Mouse (Mus musculus) urinary bladder, postnatal 36 days (tissue): ENCODE measurements around the gene Dbf4.

Experiments used
- DNase-seq, 2 experiments: peaks; one replicate each; pipeline ENCODE4 v3.0.0; 2022; ENCODE audit warnings: low spot score in 2 of 2, mixed read lengths in 1 of 2

Dbf4 gene

GRCm38 (mm10) chr5:8422157-8422931, at the start of gene Dbf4, which contains the start of gene Slc25a40:
TSS of gene Dbf4 (minus strand) at chr5:8422716.
TSS of gene Slc25a40 (plus strand) at chr5:8422850.
- DNase-seq: peak; percentile 90 to 91

- no peak for DNase-seq
Measured at GRCm38 (mm10) chr5:8456561-8456960, 34.0 kb upstream of the Dbf4 start.

- no peak for DNase-seq
Measured at GRCm38 (mm10) chr5:8455565-8455964, 33.0 kb upstream of the Dbf4 start.

DNA sequence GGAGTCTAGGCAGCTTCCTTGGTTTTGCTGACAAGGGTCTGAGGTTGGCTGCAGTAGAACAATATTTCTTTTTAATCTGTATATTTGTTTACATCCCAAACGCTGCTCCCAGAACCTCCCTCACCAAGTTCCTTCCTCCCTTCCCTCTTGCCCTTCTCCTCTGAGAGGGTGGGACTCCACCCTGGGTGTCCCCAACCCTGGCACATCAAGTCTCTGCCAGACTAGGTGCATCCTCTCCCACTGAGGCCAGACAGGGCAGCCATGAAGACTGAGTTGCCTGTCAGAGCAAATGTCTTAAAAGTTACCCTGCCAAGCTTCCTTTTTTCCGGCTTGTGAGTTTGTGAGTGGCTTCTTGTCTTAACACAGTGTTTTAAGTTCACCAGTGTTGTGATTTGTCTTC, 16.6 kb upstream of the Dbf4 start:
- no peak for DNase-seq

DNA sequence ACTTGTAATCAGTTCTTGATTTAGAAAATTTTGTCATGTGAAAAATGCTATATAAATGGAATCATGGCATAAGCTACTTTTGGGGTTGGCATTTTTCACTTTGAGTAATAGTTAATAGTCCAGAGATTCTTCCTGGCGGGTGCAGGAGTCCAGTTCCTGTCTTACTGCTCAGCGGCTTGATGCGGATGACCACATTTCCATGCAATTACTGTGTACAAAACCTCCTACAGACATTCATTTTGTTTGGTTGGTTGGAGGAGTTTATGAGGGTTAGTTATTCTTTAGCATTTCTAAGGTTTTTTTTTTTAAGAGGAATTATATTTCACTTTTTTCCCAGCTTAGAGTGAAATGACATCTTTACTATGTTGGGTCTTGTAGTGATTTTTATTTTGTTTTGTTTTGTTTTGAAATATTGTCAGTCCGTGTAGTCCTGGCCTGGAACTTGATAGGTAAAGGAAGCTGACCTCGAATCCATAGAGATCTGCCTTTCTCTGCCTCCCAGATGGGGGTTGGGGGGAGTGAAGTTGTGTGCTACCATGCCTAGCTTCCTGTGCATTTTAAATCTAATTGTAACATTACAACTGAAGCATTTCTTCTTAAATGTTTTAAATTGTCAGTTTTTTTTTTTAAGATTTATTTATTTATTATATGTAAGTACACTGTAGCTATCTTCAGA, 15.1 kb upstream of the Dbf4 start:
- DNase-seq: no peak

DNA sequence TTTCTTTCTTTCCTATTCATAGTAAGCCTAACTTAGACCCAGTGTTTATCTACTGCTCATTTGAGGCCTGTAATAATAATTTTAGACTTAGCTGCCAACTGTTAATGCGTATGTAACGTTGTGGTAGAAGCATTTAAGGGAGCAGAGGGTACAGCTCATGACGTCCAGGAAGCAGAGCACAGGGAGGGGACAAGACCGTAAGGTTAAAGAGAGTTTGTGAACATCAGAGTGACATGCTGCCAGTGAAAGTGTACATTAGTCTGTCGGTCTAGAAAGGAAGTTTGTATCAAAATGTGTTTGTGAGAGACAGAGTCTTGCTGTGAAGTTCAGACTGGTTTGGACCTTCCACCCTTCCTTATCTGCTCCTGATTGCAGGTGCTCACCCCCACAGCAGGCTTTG, 3.4 kb upstream of the Dbf4 start:
- no peak for DNase-seq

DNA sequence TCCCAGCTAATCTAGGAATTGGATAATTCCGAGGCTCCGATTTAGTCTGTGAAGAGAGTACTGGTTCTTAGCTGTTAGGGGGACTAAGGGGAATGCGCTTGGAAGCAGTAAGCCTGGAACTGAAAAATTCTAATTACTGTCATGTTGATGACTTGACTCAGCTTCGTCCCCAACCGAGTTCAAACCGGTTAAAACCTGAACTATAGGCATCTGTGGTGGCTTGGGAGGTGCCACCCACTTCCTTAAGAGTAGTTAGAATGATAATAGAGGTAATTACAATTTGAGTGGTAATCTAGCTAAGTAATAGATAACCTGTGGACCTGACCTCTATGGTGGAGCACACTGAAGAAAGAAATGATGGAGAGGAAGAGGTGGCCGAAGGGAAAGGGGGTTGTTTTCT, 1.6 kb upstream of the Dbf4 start:
- no peak for DNase-seq

GRCm38 (mm10) chr5:8422932-8423928, 714 bp upstream of the Dbf4 start:
- no peak for DNase-seq

DNA sequence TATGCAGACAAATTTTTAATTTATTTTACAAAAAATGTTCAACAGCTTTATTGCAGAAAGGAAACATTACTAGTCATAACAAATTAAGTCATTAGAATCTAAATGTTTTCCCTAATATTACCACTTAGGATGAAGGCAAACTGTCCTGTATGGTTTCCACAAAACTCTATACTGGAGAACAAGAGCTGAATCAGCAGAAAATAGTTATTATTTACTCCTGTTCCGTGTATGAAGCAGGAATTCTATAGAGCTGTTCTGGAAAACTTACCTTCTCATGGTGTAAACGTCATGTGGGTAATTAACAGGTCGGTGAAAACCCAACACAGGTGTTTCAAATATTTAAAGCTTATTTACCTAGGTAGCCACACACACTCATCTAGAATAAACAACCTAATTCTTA, 1.1 kb downstream of the Dbf4 start:
- no peak for DNase-seq

GRCm38 (mm10) chr5:8417443-8417842, 5.1 kb downstream of the Dbf4 start:
- no peak for DNase-seq

DNA sequence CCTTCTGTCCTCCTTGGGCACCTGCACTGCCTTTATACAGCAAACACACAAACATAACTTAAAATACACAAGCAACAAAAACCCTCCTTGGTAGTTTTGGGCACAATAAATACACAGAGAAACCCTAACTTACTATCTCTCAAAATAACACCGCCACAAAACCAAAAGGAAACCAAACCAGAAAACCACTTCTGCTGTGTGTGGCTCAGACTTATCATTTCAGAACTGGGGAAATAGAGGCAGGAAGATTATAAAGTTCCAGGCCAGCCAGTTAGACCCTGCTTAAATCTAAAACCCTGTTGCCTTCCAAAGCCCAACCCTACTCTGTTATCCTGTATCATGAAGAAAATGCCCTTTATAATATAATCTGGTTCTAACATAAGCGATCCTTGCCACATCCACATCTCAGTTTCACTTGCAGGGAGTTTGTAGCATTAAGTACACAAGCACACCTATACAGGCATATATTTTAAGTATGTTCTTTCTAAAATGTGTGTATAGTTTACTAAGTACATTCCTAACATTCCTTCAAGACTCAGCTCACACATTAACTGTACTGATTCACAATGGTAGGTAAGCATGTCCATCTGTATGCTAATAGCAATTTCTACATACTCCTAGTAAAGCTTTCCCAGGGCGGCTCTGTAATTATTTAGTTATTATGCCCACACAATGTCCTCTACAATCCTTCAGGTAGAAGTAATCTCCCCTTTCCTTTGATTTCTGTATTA, 5.7 kb downstream of the Dbf4 start:
- no peak for DNase-seq

DNA sequence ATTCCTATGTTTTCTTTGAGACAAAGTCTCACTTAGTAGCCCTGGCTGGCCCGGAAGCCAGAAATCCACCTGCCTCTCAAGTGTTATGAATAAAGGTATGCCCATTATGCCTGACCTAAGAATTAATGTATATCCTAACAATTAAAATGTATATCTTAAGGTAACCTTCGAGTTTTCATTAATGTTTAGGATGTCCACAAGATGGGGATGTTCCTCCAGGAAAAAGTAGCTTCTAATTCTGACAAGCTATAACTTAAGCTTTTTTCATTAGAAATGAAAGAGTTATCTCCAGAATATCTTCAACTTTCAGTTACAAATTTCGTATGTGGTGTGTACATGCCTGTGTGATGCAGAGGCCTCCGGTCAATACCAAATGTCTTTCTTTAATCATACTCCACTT, 13.8 kb downstream of the Dbf4 start:
- no peak for DNase-seq

DNA sequence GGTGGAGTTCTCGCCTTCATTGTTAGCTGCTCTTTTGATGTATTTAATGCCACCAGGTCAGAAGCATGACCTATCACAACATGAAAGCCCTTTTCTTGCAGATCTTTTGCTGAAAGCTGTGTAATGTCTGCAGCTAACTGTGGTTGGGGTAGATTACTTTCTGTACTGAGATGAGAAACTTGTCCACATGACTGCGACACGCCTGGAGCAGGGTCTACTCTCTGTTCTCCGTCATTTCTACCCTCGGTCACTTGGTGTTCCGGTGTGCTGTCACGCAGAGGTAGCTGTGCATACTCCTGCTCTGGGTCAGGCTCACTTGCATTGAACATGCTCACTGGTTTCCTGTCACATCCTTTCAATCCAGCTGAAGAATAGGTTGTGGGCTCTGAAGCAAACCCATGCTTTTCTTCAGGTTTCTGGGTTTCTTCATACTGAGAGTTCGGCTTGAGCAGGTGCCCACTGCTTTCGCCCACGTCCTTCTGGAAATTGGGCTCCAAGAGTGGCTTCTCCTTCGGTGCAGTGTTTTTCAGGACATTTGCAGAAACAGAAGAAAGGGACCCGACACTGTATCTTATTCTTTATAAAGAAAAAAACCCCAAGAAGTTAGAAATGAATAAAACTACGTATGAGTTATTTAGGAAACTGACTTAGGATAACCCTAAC, 24.8 kb downstream of the Dbf4 start:
- DNase-seq: no peak

DNA sequence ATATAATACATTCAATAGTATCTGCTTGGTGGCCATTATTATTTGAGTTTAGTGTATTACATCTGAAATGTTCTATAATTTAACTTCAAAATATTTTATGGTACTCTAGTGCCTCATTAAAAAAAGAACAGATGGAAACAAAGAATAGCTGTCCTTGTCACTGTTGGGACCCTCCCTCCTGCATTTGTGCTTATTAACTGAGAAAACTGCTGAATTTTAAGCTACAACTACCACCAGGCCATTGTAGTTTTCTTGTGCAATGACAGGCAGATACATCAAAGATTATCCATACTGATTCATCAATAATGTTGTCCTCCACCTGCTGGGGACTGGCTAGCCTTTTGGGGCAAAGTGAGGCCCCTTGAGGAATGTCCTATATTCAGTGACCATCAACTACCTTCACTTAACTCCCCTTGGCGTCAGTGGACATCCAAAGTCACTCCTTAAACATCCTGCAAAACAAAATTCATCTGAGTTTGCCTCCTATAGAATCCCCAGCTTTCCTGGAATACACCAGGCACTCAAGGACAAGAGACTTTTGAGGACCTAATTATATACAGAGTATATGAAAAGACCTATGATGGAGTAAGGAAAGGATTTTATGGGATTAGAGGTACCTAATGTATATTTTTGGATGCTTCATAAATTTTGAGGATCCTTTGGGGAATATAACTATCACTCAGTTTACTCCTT, 28.5 kb downstream of the Dbf4 start:
- no peak for DNase-seq

DNA sequence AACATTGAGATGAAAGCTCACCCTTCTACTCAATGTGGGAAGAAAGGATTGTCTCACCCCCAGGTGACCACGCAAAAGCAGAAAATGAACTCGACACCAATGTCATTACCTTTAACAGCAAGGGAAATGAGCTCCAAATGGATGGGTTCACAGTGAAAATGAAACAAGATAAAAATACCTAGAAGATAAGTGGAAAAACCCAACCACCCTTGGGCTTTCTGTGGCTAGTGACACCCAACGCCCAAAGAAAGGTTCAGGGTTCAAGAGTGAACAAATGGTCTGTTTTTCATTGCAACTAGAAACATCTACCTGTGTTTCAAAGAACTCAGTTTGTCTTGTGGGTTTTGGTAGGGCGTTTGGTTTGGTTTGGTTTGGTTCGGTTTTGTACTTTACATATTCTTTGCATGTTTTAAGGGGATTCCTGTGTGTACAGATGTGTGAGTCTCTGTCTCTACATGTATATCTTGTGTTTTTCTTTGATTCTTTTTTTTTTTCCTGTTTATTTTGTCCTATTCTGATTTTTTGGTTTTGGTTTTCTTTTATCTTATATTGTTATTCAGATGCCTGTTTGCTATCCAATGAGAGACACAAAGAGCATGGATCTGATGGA, 48.1 kb downstream of the Dbf4 start:
- no peak for DNase-seq

- no peak for DNase-seq
Measured at GRCm38 (mm10) chr5:8373415-8373814, 49.1 kb downstream of the Dbf4 start.

DNA sequence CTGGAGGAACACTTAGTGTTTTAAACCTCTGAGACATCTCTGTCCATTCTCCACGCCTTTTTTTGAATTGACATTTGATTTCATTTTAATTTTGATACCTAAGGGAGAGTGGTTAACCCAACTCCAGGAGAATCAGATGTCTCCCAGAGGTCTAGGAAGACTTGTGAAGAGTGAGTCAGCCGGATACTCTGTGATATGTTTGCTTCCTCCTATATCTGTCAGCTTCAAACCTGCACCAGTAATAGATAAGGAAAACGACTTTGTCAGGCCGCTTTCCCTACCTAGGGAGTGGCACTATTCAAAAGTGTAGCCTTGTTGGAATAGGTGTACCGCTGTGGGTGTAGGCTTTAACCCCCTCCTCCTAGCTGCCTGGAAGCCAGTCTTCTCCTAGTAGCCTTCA, 53.7 kb downstream of the Dbf4 start:
- no peak for DNase-seq

DNA sequence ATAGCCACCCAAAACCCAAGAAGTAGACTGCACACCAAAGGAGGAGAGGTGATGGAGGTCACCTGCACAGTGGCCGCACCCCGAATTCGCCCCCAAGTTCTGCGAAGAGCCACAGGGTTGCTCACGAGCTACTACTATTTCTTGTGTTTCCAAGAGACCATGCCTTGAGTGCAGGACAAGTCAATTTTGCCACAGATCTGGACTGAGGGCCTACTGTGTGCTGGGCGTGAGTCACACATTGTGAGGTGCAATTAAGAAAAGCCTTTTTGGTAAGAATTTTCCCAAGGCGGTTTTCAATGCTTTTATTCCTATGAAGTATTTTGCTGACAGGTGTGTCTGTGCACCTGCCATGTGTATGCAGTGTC, 54.2 kb downstream of the Dbf4 start:
- DNase-seq: no peak

- peak; percentile 54 to 74 for DNase-seq
Measured at GRCm38 (mm10) chr5:8367614-8368327, 54.7 kb downstream of the Dbf4 start, which contains the start of gene Adam22. TSS of gene Adam22 (minus strand) at chr5:8368160.
